Mouse (Mus musculus): ENCODE measurements around the gene Pon2. TPM values are rescaled to one million over a fixed set of nuclear protein-coding genes. Genes with fewer than 3 reads are reported as not detected.

Gene Pon2
- polyA plus RNA-seq, 1 experiment from 2014 or later: 20.1 TPM

GRCm38 (mm10) chr6:5282418-5282817, 15.8 kb downstream of the Pon2 start:
- Histone ChIP-seq H3K27me3 (ENCODE audit: low read depth, poor library complexity, severe bottlenecking) (no peaks in the 10 kb centered on the region), H3K4me3 (no peak overlapping the region), H3K27ac (no peak overlapping the region), H3K9me3 (replicated peaks) (no peaks in the 10 kb centered on the region), H3K4me1 (0 out of 2 replicates have a peak, but pooled peaks cover 4% of the 10 kb centered on the region), H3K36me3 (0 out of 2 replicates have a peak, but pooled peaks cover 6% of the 10 kb centered on the region)
- DNase-seq (ENCODE audit: low spot score): no peak
- WGBS: 92% methylated on average over 7 of the region's 7 CpGs

- no peaks in the 10 kb centered on the region for H3K9me3 ChIP-seq (replicated peaks)
- DNase-seq (ENCODE audit: low spot score): no peak
- no peak overlapping the region for H3K27ac ChIP-seq
- H3K4me3 ChIP-seq: no peak overlapping the region
- 0 out of 2 replicates have a peak, but pooled peaks cover 4% of the 10 kb centered on the region for H3K4me1 ChIP-seq
- H3K36me3 ChIP-seq: peaks cover 22% of the 10 kb centered on the region
- H3K27me3 ChIP-seq (ENCODE audit: low read depth, poor library complexity, severe bottlenecking): no peaks in the 10 kb centered on the region
- WGBS: 49% methylated on average over 6 of the region's 6 CpGs
Measured at GRCm38 (mm10) chr6:5280576-5281305, 17.5 kb downstream of the Pon2 start.

GRCm38 (mm10) chr6:5277972-5278371, 20.3 kb downstream of the Pon2 start:
- H3K27ac ChIP-seq: no peak overlapping the region
- peaks cover 30% of the 10 kb centered on the region for H3K36me3 ChIP-seq
- 0 out of 2 replicates have a peak, but pooled peaks cover 4% of the 10 kb centered on the region for H3K4me1 ChIP-seq
- H3K27me3 ChIP-seq (ENCODE audit: low read depth, poor library complexity, severe bottlenecking): no peaks in the 10 kb centered on the region
- DNase-seq (ENCODE audit: low spot score): no peak
- no peaks in the 10 kb centered on the region for H3K9me3 ChIP-seq (replicated peaks)
- 72% methylated on average over 5 of the region's 5 CpGs for WGBS
- no peak overlapping the region for H3K4me3 ChIP-seq

GRCm38 (mm10) chr6:5269641-5270040, 28.6 kb downstream of the Pon2 start:
- Histone ChIP-seq H3K27ac (no peak overlapping the region), H3K4me1 (0 out of 2 replicates have a peak, but pooled peaks cover 2% of the 10 kb centered on the region), H3K27me3 (ENCODE audit: low read depth, poor library complexity, severe bottlenecking) (no peaks in the 10 kb centered on the region), H3K36me3 (peaks cover 23% of the 10 kb centered on the region), H3K4me3 (no peak overlapping the region), H3K9me3 (replicated peaks) (no peaks in the 10 kb centered on the region)
- DNase-seq (ENCODE audit: low spot score): no peak
- 73% methylated on average over 6 of the region's 6 CpGs for WGBS

- Histone ChIP-seq H3K4me3 (no peak overlapping the region), H3K4me1 (0 out of 2 replicates have a peak, but pooled peaks cover 2% of the 10 kb centered on the region), H3K27ac (no peak overlapping the region), H3K27me3 (ENCODE audit: low read depth, poor library complexity, severe bottlenecking) (no peaks in the 10 kb centered on the region), H3K9me3 (replicated peaks) (no peaks in the 10 kb centered on the region), H3K36me3 (peaks cover 6% of the 10 kb centered on the region; the same call in 1 of the 2 replicates)
- DNase-seq (ENCODE audit: low spot score): no peak
- WGBS: 74% methylated on average over 8 of the region's 8 CpGs
Measured at GRCm38 (mm10) chr6:5264793-5265192, 33.5 kb downstream of the Pon2 start.

GRCm38 (mm10) chr6:5263250-5263999, 34.8 kb downstream of the Pon2 start:
- Histone ChIP-seq H3K9me3 (replicated peaks) (no peaks in the 10 kb centered on the region), H3K27ac (no peak overlapping the region), H3K36me3 (0 out of 2 replicates have a peak, but pooled peaks cover 3% of the 10 kb centered on the region), H3K4me1 (no peaks in the 10 kb centered on the region), H3K27me3 (ENCODE audit: low read depth, poor library complexity, severe bottlenecking) (no peaks in the 10 kb centered on the region), H3K4me3 (no peak overlapping the region)
- DNase-seq (ENCODE audit: low spot score): no peak
- 86% methylated on average over 8 of the region's 8 CpGs for WGBS

GRCm38 (mm10) chr6:5262322-5263249, 35.7 kb downstream of the Pon2 start:
- 88% methylated on average over 9 of the region's 10 CpGs for WGBS
- Histone ChIP-seq H3K9me3 (replicated peaks) (no peaks in the 10 kb centered on the region), H3K36me3 (no peaks in the 10 kb centered on the region), H3K4me3 (no peak overlapping the region), H3K27ac (no peak overlapping the region), H3K4me1 (no peaks in the 10 kb centered on the region), H3K27me3 (ENCODE audit: low read depth, poor library complexity, severe bottlenecking) (no peaks in the 10 kb centered on the region)
- DNase-seq (ENCODE audit: low spot score): no peak

- Histone ChIP-seq H3K27me3 (ENCODE audit: low read depth, poor library complexity, severe bottlenecking) (no peaks in the 10 kb centered on the region), H3K27ac (peak within 1 kb of the TSS; percentile 84), H3K36me3 (no peaks in the 10 kb centered on the region), H3K9me3 (replicated peaks) (no peaks in the 10 kb centered on the region), H3K4me1 (peaks cover 16% of the 10 kb centered on the region), H3K4me3 (peak within 1 kb of the TSS; percentile 52)
- DNase-seq (ENCODE audit: low spot score): peak; percentile 70
- WGBS: 5% methylated on average over 16 of the region's 16 CpGs
Measured at GRCm38 (mm10) chr6:5255722-5256451, 42.4 kb downstream of the Pon2 start, which contains the start of gene Pon3. TSS of gene Pon3 (minus strand) at chr6:5256286.

GRCm38 (mm10) chr6:5255291-5255690, 43.0 kb downstream of the Pon2 start:
- H3K4me3 ChIP-seq: peak overlapping the region; percentile 52
- peak overlapping the region; percentile 84; the same call in 1 of the 2 replicates for H3K27ac ChIP-seq
- WGBS: 54% methylated on average over 6 of the region's 6 CpGs
- no peaks in the 10 kb centered on the region for H3K36me3 ChIP-seq
- H3K27me3 ChIP-seq (ENCODE audit: low read depth, poor library complexity, severe bottlenecking): no peaks in the 10 kb centered on the region
- H3K4me1 ChIP-seq: peaks cover 16% of the 10 kb centered on the region
- H3K9me3 ChIP-seq (replicated peaks): no peaks in the 10 kb centered on the region
- DNase-seq (ENCODE audit: low spot score): no peak

GRCm38 (mm10) chr6:5254869-5255268, 43.4 kb downstream of the Pon2 start:
- Histone ChIP-seq H3K36me3 (no peaks in the 10 kb centered on the region), H3K4me3 (no peak overlapping the region), H3K9me3 (replicated peaks) (no peaks in the 10 kb centered on the region), H3K27ac (no peak overlapping the region), H3K4me1 (peaks cover 16% of the 10 kb centered on the region), H3K27me3 (ENCODE audit: low read depth, poor library complexity, severe bottlenecking) (no peaks in the 10 kb centered on the region)
- WGBS: 92% methylated on average over 2 of the region's 2 CpGs
- DNase-seq (ENCODE audit: low spot score): no peak

- Histone ChIP-seq H3K9me3 (replicated peaks) (no peaks in the 10 kb centered on the region), H3K27ac (no peak overlapping the region), H3K27me3 (ENCODE audit: low read depth, poor library complexity, severe bottlenecking) (no peaks in the 10 kb centered on the region), H3K4me3 (no peak overlapping the region), H3K36me3 (no peaks in the 10 kb centered on the region), H3K4me1 (no peaks in the 10 kb centered on the region)
- WGBS: 90% methylated on average over 6 of the region's 6 CpGs
- DNase-seq (ENCODE audit: low spot score): peak; percentile 9
Measured at GRCm38 (mm10) chr6:5245926-5246325, 52.3 kb downstream of the Pon2 start.

GRCm38 (mm10) chr6:5238799-5239198, 59.5 kb downstream of the Pon2 start:
- Histone ChIP-seq H3K36me3 (no peaks in the 10 kb centered on the region), H3K4me3 (no peak overlapping the region), H3K4me1 (no peaks in the 10 kb centered on the region), H3K9me3 (replicated peaks) (no peaks in the 10 kb centered on the region), H3K27me3 (ENCODE audit: low read depth, poor library complexity, severe bottlenecking) (no peaks in the 10 kb centered on the region), H3K27ac (no peak overlapping the region)
- no peak for DNase-seq (ENCODE audit: low spot score)
- 96% methylated on average over 3 of the region's 3 CpGs for WGBS
